Mouse (Mus musculus) liver, embryonic 14.5 days (tissue): ENCODE results near the gene Dennd1a.

Experiments
- CTCF ChIP-seq: IDR thresholded peaks from 2 replicates; pipeline ENCODE4 v1.5.1; 2016; ENCODE audit warnings: antibody characterized with exemption, low read depth, control low read depth
- EP300 ChIP-seq: IDR thresholded peaks from 2 replicates; pipeline ENCODE4 v1.6.1; 2016; ENCODE audit warnings: antibody characterized with exemption, low read depth

GRCm38 (mm10) chr2:38168606-38169005 lies 118.6 kb downstream of the Dennd1a start:
- TF ChIP-seq CTCF, result no peak
- no peak for TF ChIP-seq EP300
